Mouse (Mus musculus) spleen, adult 2 months (tissue): ENCODE results near the gene Cabp7. TPM values are rescaled to one million over a fixed set of nuclear protein-coding genes. Genes with fewer than 3 reads are reported as not detected.

ENCODE experiments used
- DNase-seq, 2 experiments: peaks; one replicate each; pipeline versions ENCODE4 v3.0.0 to v3.0.0-alpha.2; 2012 to 2021; ENCODE audit warnings: low spot score in 2 of 2, low read depth in 1 of 2
- H3K27ac ChIP-seq: fragments of 200-500 bp; 2 replicates; pipeline ENCODE4 v1.5.1; 2012; ENCODE audit warnings: low read length, inconsistent platforms; ENCODE audit not compliant: insufficient read depth
- H3K27me3 ChIP-seq: fragments of 200-500 bp; 2 replicates; pipeline ENCODE4 v1.6.1; 2012; ENCODE audit warnings: mild to moderate bottlenecking, moderate library complexity, low read length, inconsistent platforms; ENCODE audit not compliant: control insufficient read depth, insufficient read depth
- H3K36me3 ChIP-seq: fragments of 200-500 bp; 2 replicates; pipeline ENCODE4 v1.6.1; 2012; ENCODE audit warnings: mild to moderate bottlenecking, low read length, inconsistent platforms; ENCODE audit not compliant: control insufficient read depth, insufficient read depth
- H3K4me1 ChIP-seq: fragments of 200-500 bp; 2 replicates; pipeline ENCODE4 v1.6.1; 2011; ENCODE audit warnings: inconsistent platforms; ENCODE audit not compliant: control insufficient read depth, insufficient read depth, insufficient read length
- H3K4me3 ChIP-seq: fragments of 200-500 bp; 2 replicates; pipeline ENCODE4 v1.5.1; 2011; ENCODE audit warnings: mild to moderate bottlenecking, inconsistent platforms; ENCODE audit not compliant: insufficient read depth, insufficient read length; ENCODE audit errors: extremely low read depth
- CTCF ChIP-seq: fragments of 200-500 bp; IDR thresholded peaks from 2 replicates; pipeline ENCODE4 v1.5.1; 2011; ENCODE audit warnings: mild to moderate bottlenecking, inconsistent platforms; ENCODE audit not compliant: insufficient read depth, insufficient read length, insufficient replicate concordance; ENCODE audit errors: extremely low read depth
- POLR2A ChIP-seq: fragments of 200-500 bp; IDR thresholded peaks from 2 replicates; pipeline ENCODE4 v1.6.1; 2011; ENCODE audit warnings: low read depth, low read length, inconsistent platforms
- WGBS: fragments of 180-500 bp; shearing (Covaris S2); methylation state at CpG from one replicate; pipeline ENCODE4 v1.1.7; 2018; 5-methylcytosine and 5-hydroxymethylcytosine counted together
- polyA plus RNA-seq: library from polyadenylated mRNA; depleted of rRNA; stranded (reverse); fragments of >200 nt; gene quantifications from 2 replicates; pipeline ENCODE4 v1.2.3, GENCODE M21; 2012

Cabp7 gene
- polyA plus RNA-seq, 1 experiment, result not detected

DNA sequence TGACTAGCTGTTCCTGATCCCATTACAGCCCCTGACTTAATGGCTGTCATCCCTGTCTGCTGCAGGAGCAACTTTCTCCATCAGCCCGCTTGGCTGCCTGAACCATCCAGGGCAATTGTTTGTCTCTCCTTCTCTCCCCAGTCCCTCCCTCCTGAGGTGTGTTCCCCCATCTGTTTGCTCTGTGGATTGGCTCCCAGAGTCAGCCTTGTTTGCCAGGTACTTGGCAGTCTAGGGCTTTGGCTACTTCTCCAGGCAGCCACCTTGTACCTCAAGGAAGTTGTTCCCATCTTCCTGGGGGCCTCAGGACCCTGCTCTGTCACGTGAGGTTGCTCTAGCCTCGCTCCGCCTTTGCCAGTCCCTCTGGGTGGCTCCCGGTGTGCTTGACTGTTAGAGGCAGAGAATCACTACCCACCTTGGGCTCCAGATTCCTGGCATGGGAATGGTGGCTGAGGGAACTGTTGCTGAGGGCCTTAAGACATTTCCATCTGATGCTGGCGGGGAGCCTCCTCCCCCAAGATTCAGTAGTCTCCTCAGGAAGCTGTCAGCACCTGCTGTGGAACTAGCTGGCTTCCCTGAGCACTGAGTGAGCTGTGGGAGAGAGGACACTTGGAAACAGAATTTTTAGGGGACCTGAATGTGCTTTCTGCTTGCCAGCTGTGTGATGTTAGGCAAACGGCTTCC lies 25.5 kb downstream of the Cabp7 start:
- H3K27ac ChIP-seq, result no peak overlapping the region
- no peak for DNase-seq
- no peaks in the 10 kb centered on the region for H3K27me3 ChIP-seq
- no peak overlapping the region for H3K4me3 ChIP-seq
- H3K4me1 ChIP-seq, result no peaks in the 10 kb centered on the region
- 87% methylated on average over 7 of the region's 7 CpGs for WGBS
- H3K36me3 ChIP-seq, result peaks cover 17% of the 10 kb centered on the region
- TF ChIP-seq POLR2A (no peak), CTCF (no peak)

DNA sequence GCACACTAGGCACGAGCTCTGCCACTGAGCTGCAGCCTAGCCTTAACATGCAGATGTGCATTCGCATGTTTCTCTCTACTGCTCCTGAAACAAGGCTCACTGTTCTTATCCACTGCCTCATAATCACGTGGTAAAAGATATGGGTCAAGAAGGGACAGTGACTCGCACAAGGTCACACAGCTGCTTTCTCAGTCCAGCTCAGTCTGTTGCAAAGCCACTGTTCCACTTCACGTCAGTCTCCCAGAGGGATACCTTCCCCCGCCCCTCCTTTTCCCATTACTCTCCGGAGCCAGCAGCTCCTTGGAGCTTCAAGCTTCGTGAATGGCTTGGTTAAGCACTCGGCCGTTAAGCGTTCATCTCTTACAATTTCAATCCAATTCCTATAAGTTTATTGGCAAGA lies 26.2 kb downstream of the Cabp7 start:
- Histone ChIP-seq H3K36me3 (peaks cover 17% of the 10 kb centered on the region), H3K27me3 (no peaks in the 10 kb centered on the region), H3K4me3 (no peak overlapping the region), H3K27ac (no peak overlapping the region), H3K4me1 (no peaks in the 10 kb centered on the region)
- no peak for DNase-seq
- TF ChIP-seq POLR2A, result no peak
- TF ChIP-seq CTCF, result no peak
- 92% methylated on average over 11 of the region's 11 CpGs for WGBS

DNA sequence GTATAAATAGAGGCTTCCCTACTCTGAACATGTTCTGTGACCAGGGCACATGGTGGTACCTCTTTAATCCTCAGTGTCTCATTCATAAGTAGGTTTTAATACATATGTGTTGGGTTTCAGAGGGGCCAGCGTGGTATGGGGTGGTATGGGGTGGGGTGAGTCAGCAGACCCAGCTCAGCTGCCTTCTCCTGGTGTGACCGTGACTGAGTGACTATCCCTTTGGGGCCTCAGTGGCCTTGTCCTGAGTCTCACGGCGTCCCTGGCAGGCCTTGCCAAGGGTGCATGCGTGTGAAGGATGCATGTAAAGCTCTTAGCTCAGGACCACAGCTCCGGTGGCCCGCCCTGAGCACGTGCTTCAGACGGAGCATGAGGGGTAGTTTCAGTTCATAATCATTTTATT lies 26.6 kb downstream of the Cabp7 start:
- no peak for DNase-seq
- Histone ChIP-seq H3K27ac (no peak overlapping the region), H3K27me3 (no peaks in the 10 kb centered on the region), H3K4me1 (no peaks in the 10 kb centered on the region), H3K36me3 (peaks cover 15% of the 10 kb centered on the region), H3K4me3 (no peak overlapping the region)
- WGBS, result 88% methylated on average over 9 of the region's 9 CpGs
- TF ChIP-seq POLR2A, result no peak
- no peak for TF ChIP-seq CTCF

DNA sequence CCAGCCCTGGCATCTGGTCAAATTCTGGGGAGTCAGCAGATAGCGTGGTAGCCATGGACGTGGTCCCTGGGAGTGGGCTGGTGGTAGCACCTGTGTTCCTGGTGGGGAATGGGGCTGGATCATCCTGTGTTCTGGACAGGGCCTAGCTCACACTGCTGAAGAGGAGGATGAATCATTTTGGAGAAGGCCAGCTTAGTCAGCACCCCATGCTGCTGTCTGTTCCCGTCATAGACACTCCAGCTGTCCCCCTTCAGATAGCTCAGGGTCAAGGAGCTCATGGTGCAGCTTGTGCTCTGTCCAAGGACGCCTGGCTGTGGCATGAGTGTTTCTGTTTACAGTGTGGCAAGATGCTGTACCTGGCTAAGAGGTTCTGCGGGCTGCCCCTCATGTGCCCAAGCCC lies 28.0 kb downstream of the Cabp7 start:
- 90% methylated on average over 5 of the region's 5 CpGs for WGBS
- H3K27ac ChIP-seq, result no peak overlapping the region
- no peaks in the 10 kb centered on the region for H3K27me3 ChIP-seq
- DNase-seq, result no peak
- no peak for TF ChIP-seq CTCF
- no peak for TF ChIP-seq POLR2A
- no peak overlapping the region for H3K4me3 ChIP-seq
- H3K4me1 ChIP-seq, result peaks cover 5% of the 10 kb centered on the region; the same call in 1 of the 2 replicates
- peaks cover 3% of the 10 kb centered on the region for H3K36me3 ChIP-seq

DNA sequence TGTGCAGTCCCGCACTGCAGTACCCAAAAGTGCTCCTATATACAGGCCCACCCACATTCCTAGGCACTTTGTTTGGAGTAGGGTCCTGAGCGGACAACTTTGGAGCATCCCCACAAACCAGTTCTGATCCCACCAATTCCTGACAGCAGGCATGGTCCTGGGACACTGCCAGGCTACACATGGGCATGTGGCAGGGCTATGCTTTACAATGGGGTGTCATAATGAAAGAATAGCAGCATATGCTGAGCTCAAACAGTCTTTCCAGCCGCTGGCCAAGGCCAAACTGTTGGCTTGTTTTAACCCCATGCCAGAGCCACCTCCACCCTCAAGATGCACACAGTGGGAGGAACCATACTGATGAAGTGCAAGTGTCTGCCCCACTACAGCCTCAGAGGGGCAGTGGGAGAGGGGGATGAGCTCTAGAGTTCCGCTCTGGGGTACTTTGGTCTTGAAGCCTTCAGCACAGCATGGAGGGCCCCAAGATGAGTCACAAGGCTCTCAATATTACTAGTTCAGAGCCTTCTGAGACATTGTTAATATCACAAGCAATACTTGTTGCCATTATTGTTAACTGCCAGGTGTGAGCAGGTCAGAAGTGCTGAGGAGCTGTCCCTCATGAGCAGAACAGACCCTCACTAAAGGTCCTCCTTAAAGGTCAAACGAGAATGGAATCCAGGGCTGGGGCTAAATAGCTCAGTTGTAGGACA lies 29.9 kb downstream of the Cabp7 start:
- no peak overlapping the region for H3K27ac ChIP-seq
- no peaks in the 10 kb centered on the region for H3K27me3 ChIP-seq
- no peaks in the 10 kb centered on the region for H3K36me3 ChIP-seq
- no peak for TF ChIP-seq POLR2A
- no peak for TF ChIP-seq CTCF
- 91% methylated on average over 5 of the region's 5 CpGs for WGBS
- no peak overlapping the region for H3K4me3 ChIP-seq
- peaks cover 5% of the 10 kb centered on the region; the same call in 1 of the 2 replicates for H3K4me1 ChIP-seq
- DNase-seq, result no peak

DNA sequence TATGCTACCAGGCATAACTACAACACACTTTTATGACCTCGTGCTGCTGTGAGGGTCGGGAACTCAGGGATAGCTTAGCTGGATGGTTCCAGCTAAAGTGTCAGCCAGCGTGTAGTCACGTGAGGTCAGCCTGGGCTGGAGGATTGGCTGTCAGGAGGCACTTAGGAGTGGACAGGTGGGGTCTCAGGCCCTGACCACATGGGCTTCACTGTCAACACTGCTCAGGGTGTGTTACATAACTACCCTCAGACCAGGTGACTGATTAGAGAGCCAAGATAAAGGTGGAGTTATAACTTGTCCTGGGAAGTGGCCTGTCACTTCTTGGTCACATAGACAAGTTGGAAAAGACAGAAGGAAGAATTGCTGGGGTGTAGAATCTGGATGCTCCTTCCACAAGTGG lies 31.0 kb downstream of the Cabp7 start:
- peaks cover 5% of the 10 kb centered on the region; the same call in 1 of the 2 replicates for H3K4me1 ChIP-seq
- 94% methylated on average over 4 of the region's 4 CpGs for WGBS
- H3K36me3 ChIP-seq, result no peaks in the 10 kb centered on the region
- no peaks in the 10 kb centered on the region for H3K27me3 ChIP-seq
- no peak for DNase-seq
- H3K27ac ChIP-seq, result no peak overlapping the region
- H3K4me3 ChIP-seq, result no peak overlapping the region
- TF ChIP-seq CTCF (no peak), POLR2A (no peak)

DNA sequence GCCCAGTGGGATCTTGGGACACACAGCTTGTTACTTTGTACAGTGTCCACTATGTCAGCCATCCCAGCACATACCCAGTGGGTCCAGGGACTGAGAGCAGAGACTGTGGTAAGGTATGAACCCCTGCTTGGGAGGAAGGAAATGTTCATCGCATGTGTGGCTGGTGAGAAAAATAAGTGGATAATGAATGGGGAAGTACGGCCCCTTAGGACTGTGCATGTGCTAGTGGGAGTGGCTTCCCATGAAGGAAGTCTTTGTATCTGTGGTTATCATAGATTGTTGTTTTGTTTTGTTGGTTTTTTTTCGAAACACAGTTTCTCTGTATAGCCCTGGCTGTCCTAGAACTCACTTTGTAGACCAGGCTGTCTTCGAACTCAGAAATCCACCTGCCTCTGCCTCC lies 31.9 kb downstream of the Cabp7 start:
- no peaks in the 10 kb centered on the region for H3K36me3 ChIP-seq
- no peak for TF ChIP-seq POLR2A
- TF ChIP-seq CTCF, result no peak
- no peaks in the 10 kb centered on the region for H3K27me3 ChIP-seq
- WGBS, result 35% methylated on average over 4 of the region's 4 CpGs
- peaks cover 5% of the 10 kb centered on the region; the same call in 1 of the 2 replicates for H3K4me1 ChIP-seq
- no peak overlapping the region for H3K4me3 ChIP-seq
- no peak overlapping the region for H3K27ac ChIP-seq
- DNase-seq, result no peak
